Mouse (Mus musculus): ENCODE results near the gene Wfikkn2. TPM values are rescaled to one million over a fixed set of nuclear protein-coding genes. Genes with fewer than 3 reads are reported as not detected.
"Not testable (repeated sequence)": the region's sequence is repeated elsewhere in the genome, so short reads cannot be mapped to it uniquely, and the experiment has no call there.

Wfikkn2 gene
- polyA plus RNA-seq, 1 experiment from 2014 or later, result 3.8 TPM

DNA sequence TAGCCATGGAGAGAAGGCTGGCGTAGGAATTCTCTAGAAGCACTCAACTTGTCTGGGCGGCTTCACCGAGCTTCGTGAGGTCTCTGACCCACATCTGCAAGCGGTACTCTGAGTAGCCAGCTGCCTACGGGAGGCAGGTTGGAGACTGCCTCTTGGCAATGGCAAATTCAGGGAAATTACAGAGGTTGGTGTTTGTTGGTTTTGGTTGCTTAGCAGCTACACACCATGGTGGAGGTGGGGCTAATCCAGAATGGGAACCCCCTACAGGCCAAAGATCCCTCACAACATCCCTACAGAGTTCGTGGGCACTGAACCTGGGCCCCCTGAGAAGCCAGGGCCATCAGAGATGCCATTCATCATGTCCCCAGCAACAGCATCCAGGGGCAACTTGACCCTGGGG, 29.4 kb upstream of the Wfikkn2 start:
- Histone ChIP-seq H3K9ac (replicated peaks) (no peak overlapping the region), H3K27ac (replicated peaks) (no peak overlapping the region), H3K4me1 (peaks cover 15% of the 10 kb centered on the region; the same call in 1 of the 2 replicates), H3K4me2 (replicated peaks) (no peak overlapping the region), H3K27me3 (no peaks in the 10 kb centered on the region), H3K36me3 (no peaks in the 10 kb centered on the region), H3K9me3 (no peaks in the 10 kb centered on the region), H3K4me3 (no peak overlapping the region)
- 84% methylated on average over 7 of the region's 7 CpGs for WGBS
- no peak for ATAC-seq (ENCODE audit: low FRiP score, low read depth)

DNA sequence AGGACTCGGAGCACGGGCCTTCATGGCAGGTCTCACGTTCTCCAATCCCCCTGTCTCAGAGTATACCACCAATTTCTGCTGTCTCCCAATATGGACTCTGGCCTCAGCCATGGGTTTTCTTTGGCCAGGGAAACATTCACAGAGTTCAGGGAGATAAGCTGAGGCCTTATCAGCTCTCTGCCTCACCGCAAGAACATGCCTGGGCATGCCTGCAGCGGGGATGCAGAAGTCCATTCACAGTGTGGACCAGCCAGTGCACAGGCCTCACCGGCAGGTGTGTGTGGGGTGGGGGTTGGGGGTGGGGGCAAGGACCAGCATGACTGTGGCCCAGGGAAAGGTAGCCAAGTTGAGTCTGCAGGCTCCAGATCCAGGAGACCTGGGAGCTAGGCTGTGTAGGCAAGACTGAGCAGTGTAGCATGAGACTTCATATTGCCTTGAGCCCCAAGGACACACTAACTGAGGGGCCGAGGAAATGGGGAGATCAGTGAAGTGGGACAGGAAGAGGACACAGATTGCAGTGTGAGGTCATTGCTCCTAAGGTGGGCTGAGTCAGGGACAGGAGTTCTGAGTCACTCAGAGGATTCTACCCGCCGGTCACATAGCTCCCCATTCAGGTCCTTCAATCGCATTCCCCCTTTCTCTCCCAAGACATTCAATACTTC, 28.5 kb upstream of the Wfikkn2 start:
- Histone ChIP-seq H3K9ac (replicated peaks) (no peak overlapping the region), H3K4me3 (no peak overlapping the region), H3K9me3 (no peaks in the 10 kb centered on the region), H3K27me3 (no peaks in the 10 kb centered on the region), H3K36me3 (no peaks in the 10 kb centered on the region), H3K27ac (replicated peaks) (no peak overlapping the region), H3K4me1 (peaks cover 13% of the 10 kb centered on the region; the same call in 1 of the 2 replicates), H3K4me2 (replicated peaks) (no peak overlapping the region)
- ATAC-seq (ENCODE audit: low FRiP score, low read depth), result no peak
- 92% methylated on average over 10 of the region's 10 CpGs for WGBS

DNA sequence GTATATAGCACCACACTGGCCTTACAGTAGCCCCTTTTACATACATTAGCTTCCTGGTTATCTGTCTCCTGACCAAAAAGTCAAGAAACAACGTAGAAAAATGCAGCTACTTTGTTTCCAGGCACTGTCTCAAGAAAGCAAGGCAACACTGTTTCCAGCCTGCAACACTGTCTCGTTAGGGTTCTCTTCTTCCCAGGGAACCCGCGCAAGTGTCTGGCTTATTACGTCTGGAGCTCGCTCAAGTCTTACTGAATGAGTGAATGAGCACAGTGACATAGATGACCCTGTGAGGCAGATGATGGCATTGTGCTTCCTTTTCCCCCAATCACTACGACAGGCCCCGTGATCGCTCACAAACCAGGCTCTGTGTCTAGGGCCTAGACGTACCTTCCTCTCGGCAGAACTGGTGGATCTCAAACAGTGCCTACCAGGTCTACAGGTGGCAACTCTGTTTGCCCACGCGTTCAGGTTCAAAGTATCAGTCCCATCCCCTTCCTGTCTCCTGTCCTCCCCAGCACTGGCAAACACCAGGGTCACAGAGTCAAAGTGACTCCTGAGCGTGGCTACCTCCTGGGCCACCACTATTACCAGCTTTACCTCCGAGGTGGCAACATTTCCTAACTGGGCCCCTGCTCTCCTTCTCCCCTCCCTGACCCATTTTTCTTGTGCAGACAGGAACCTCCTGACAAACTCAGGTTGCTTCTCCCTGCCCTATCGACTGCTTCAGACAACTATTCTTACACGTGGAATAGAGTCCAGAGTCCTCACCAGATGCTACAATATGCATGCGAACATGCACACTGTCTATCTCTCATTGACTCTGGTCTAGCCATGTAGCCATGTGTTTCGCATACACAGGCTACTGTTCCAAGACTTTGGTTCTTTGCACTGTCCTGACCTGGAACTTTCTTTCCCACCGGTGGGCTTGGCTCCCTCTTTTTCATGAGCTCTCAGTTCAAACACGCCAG, 27.4 kb upstream of the Wfikkn2 start:
- no peaks in the 10 kb centered on the region for H3K27me3 ChIP-seq
- H3K9ac ChIP-seq (replicated peaks), result no peak overlapping the region
- no peaks in the 10 kb centered on the region for H3K9me3 ChIP-seq
- peaks cover 13% of the 10 kb centered on the region; the same call in 1 of the 2 replicates for H3K4me1 ChIP-seq
- 92% methylated on average over 21 of the region's 21 CpGs for WGBS
- H3K27ac ChIP-seq (replicated peaks), result no peak overlapping the region
- ATAC-seq (ENCODE audit: low FRiP score, low read depth), result no peak
- H3K4me3 ChIP-seq, result no peak overlapping the region
- no peaks in the 10 kb centered on the region for H3K36me3 ChIP-seq
- H3K4me2 ChIP-seq (replicated peaks), result no peak overlapping the region

DNA sequence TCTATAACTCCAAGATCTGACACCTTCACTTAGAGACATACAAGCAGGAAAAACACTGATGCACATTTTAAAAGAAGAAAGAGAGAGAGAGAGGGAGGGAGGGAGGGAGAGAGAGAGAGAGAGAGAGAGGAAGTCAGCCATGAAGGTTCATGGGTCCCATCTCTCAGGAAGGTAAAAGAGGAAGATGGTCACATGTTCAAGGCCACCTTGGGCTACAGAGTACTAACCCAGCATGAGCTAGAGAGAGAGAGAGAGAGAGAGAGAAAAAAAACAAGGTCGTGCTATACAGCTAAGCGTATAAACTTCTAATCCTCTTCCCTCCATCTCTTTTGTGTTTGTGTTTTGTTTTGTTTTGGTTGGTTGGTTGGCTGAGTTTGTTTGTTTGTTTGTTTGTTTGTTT, 25.2 kb upstream of the Wfikkn2 start:
- H3K27me3 ChIP-seq, result no peaks in the 10 kb centered on the region
- 93% methylated on average over 2 of the region's 2 CpGs for WGBS
- H3K9me3 ChIP-seq, result no peaks in the 10 kb centered on the region
- no peak overlapping the region for H3K4me3 ChIP-seq
- ATAC-seq (ENCODE audit: low FRiP score, low read depth), result no peak
- H3K9ac ChIP-seq (replicated peaks), result no peak overlapping the region
- H3K4me1 ChIP-seq, result peaks cover 4% of the 10 kb centered on the region; the same call in 1 of the 2 replicates
- no peak overlapping the region for H3K27ac ChIP-seq (replicated peaks)
- no peaks in the 10 kb centered on the region for H3K36me3 ChIP-seq
- no peak overlapping the region for H3K4me2 ChIP-seq (replicated peaks)

DNA sequence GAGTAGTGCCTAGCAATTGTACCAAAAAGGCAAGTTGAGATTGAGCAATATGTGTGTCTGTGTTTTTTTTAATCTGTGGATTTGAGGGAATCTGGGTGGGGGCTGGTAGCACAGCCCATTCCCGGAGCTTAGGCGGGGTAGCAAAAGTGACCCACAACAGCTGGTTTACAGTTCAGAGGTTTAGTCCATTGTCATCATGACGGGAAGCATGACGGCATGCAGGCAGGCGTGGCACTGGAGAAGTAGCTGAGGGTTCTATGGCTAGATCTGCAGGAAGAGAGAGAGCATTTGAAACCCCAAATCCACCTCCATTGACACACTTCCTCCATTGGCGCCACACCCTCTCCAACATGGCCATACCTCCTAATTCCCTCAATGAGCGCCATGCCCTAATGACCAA, 24.1 kb upstream of the Wfikkn2 start:
- no peak overlapping the region for H3K9ac ChIP-seq (replicated peaks)
- H3K36me3 ChIP-seq, result no peaks in the 10 kb centered on the region
- H3K4me1 ChIP-seq, result peaks cover 11% of the 10 kb centered on the region; the same call in 1 of the 2 replicates
- no peaks in the 10 kb centered on the region for H3K27me3 ChIP-seq
- 90% methylated on average over 7 of the region's 7 CpGs for WGBS
- H3K9me3 ChIP-seq, result no peaks in the 10 kb centered on the region
- H3K27ac ChIP-seq (replicated peaks), result no peak overlapping the region
- no peak overlapping the region for H3K4me2 ChIP-seq (replicated peaks)
- ATAC-seq (ENCODE audit: low FRiP score, low read depth), result no peak
- no peak overlapping the region for H3K4me3 ChIP-seq

DNA sequence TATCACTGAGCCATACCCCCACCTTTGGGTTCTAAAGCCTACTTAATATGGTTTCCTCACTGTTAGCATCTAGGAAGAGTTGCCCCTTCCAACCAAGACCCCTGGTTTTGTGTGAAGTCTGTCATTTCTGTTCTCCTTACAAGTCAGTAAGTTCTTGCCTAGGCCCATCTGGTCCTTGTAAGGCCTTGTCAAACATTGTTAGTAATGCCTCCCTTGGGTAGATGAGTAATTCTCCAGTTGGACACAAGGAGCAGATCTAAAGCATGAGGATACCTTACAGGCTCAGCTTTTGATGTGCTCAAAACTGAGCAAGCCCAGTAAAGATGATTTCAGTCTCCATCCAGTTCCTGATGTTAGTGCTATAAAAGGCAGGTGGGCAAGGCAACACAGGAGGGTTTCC, 23.0 kb upstream of the Wfikkn2 start:
- peaks cover 14% of the 10 kb centered on the region; the same call in 1 of the 2 replicates for H3K4me1 ChIP-seq
- H3K27ac ChIP-seq (replicated peaks), result no peak overlapping the region
- ATAC-seq (ENCODE audit: low FRiP score, low read depth), result no peak
- no peak overlapping the region for H3K9ac ChIP-seq (replicated peaks)
- no peak overlapping the region for H3K4me2 ChIP-seq (replicated peaks)
- H3K4me3 ChIP-seq, result no peak overlapping the region
- no peaks in the 10 kb centered on the region for H3K36me3 ChIP-seq
- no peaks in the 10 kb centered on the region for H3K9me3 ChIP-seq
- no peaks in the 10 kb centered on the region for H3K27me3 ChIP-seq

DNA sequence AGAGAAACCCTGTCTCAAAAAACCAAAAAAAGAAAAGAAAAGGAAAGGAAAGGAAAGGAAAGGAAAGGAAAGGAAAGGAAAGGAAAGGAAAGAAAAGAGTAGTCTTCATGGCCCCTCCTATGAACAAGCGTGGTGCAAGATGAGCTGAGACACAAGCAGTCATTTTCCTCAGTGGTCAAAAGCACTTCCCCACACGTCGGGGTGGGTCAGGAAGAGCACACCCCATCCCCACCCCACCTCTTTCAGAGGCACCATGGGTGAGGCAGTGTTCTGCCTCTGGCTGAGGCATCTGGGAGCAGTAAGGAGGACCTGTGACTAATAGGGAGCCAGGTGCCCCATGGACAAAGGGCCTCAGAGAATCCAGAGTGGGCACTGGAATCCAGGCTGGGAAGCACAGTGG, 20.4 kb upstream of the Wfikkn2 start:
- not testable (repeated sequence) for ATAC-seq (ENCODE audit: low FRiP score, low read depth); H3K4me3 ChIP-seq; H3K9ac ChIP-seq (replicated peaks); H3K4me2 ChIP-seq (replicated peaks); H3K9me3 ChIP-seq; H3K36me3 ChIP-seq; H3K27me3 ChIP-seq; H3K27ac ChIP-seq (replicated peaks)
- peaks cover 10% of the 10 kb centered on the region; the same call in 1 of the 2 replicates for H3K4me1 ChIP-seq
- WGBS, result 86% methylated on average over 3 of the region's 3 CpGs

DNA sequence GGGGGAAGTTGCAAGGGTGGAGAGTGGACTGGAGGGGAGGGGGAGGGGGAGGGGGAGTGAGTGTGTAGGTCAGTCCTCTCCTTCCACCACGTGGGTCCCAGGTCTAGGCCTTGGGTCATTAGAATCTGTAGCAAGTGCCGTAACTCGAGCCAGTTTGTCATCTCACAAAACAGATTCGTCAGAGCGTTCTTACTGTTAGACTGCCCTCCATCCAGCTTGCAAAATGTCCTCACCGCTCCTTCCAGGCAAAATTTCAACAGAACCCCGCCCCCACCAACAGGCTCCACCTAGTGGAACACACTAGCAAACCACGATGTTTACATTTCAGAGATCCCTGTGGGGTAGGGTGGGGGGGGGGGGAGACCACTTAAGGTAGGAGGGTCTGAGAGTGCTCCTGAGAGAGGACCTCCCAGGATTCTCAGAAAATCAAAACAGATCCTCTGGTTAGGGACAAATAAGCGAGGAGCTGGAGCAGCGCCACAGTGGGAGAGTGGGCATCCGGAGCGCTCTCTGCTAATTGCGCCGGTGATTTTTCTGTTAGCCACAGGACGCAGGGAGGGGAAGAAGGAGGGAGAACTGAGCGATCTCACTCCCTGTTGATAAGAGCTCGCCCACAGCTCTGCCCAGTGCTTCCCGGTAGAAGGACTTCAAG, 19.5 kb upstream of the Wfikkn2 start:
- no peak overlapping the region for H3K27ac ChIP-seq (replicated peaks)
- ATAC-seq (ENCODE audit: low FRiP score, low read depth), result peak; percentile 54; the same call in 1 of the 2 replicates
- 2% methylated on average over 18 of the region's 18 CpGs for WGBS

DNA sequence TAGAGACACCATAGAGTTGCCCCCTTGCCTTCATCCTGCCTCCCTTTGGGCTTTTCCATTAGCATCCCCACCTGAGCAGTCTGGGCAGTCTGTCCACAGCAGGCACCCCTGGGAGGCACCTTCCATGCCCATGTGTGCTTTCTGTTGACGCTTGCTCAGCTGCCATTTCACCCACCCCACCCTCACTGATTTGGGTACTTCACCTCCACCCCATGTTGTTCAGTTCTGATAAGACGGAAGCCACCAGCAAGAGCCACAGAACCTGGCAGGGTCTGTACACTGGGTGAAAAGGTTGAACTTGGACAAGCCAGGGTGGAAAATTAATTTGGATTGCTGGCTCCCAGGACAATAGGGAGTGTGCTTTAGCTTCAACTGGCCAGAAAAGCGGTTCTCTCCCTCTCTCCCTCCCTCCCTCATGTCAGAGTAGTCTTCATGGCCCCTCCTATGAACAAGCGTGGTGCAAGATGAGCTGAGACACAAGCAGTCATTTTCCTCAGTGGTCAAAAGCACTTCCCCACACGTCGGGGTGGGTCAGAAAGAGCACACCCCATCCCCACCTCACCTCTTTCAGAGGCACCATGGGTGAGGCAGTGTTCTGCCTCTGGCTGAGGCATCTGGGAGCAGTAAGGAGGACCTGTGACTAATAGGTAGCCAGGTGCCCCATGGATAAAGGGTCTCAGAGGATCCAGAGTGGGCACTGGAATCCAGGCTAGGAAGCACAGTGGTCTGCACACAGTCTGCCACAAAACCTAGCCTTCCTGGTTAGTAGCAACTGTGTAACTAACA, 16.0 kb upstream of the Wfikkn2 start:
- 72% methylated on average over 6 of the region's 6 CpGs for WGBS
- ATAC-seq (ENCODE audit: low FRiP score, low read depth), result no peak
- no peaks in the 10 kb centered on the region for H3K27me3 ChIP-seq
- H3K4me2 ChIP-seq (replicated peaks), result no peak overlapping the region
- no peak overlapping the region for H3K4me3 ChIP-seq
- H3K27ac ChIP-seq (replicated peaks), result no peak overlapping the region
- H3K9ac ChIP-seq (replicated peaks), result no peak overlapping the region
- H3K9me3 ChIP-seq, result no peaks in the 10 kb centered on the region
- H3K4me1 ChIP-seq, result peaks cover 10% of the 10 kb centered on the region; the same call in 1 of the 2 replicates
- no peaks in the 10 kb centered on the region for H3K36me3 ChIP-seq

More for the DNA sequence above, 19.5 kb upstream of the Wfikkn2 start:
- no peaks in the 10 kb centered on the region for H3K36me3 ChIP-seq
- H3K4me1 ChIP-seq, result peaks cover 10% of the 10 kb centered on the region; the same call in 1 of the 2 replicates
- H3K9ac ChIP-seq (replicated peaks), result peak overlapping the region; percentile 34; the same call in 1 of the 2 replicates
- no peaks in the 10 kb centered on the region for H3K9me3 ChIP-seq
- no peaks in the 10 kb centered on the region for H3K27me3 ChIP-seq
- H3K4me2 ChIP-seq (replicated peaks), result peak overlapping the region; percentile 61
- peak overlapping the region; percentile 39 for H3K4me3 ChIP-seq

DNA sequence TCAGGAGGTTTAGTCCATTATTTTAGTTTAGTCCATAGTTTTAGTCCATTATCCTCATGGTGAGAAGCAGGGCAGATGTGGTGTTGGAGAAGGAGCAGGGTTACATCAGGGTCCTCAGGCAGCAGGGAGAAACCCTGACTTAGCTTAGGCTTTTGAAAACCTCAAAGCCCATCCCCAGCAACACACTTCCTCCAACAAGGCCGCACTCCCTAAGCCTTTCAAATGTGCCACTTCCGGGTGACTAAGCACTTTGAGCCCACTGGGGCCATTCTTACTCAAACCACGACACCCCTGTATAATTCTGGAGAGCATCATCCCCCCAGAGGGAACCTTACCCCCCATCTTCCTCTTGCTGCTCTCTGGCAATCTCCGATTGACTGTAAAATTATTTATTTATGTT, 14.0 kb upstream of the Wfikkn2 start:
- H3K4me3 ChIP-seq, result no peak overlapping the region
- ATAC-seq (ENCODE audit: low FRiP score, low read depth), result no peak
- WGBS, result 53% methylated on average over 4 of the region's 4 CpGs
- no peaks in the 10 kb centered on the region for H3K9me3 ChIP-seq
- no peaks in the 10 kb centered on the region for H3K27me3 ChIP-seq
- no peak overlapping the region for H3K9ac ChIP-seq (replicated peaks)
- no peak overlapping the region for H3K27ac ChIP-seq (replicated peaks)
- 0 out of 2 replicates have a peak, but pooled peaks cover 3% of the 10 kb centered on the region for H3K4me1 ChIP-seq
- no peaks in the 10 kb centered on the region for H3K36me3 ChIP-seq
- H3K4me2 ChIP-seq (replicated peaks), result no peak overlapping the region

DNA sequence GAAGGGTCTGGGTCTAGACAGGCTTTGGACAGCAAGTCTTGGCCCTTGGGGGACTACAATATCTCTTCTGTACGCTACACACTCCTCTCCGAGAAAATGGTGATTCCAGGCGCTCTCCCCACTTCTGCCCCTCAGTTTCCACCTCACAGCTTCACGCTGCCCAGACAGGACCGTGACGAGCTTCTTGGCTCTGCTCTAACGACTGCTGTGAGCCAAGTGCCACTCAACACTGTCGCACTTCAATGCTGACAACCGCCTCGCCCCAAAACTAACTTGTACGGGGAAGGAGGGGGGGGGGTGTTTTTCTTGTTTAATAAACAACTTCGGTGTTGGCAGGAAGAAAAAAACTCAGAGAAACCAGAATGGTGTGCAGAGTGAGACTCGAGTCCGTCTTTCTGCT, 12.2 kb upstream of the Wfikkn2 start:
- H3K4me1 ChIP-seq, result no peaks in the 10 kb centered on the region
- H3K36me3 ChIP-seq, result no peaks in the 10 kb centered on the region
- no peak for ATAC-seq (ENCODE audit: low FRiP score, low read depth)
- no peak overlapping the region for H3K4me3 ChIP-seq
- H3K9ac ChIP-seq (replicated peaks), result no peak overlapping the region
- no peak overlapping the region for H3K4me2 ChIP-seq (replicated peaks)
- no peaks in the 10 kb centered on the region for H3K9me3 ChIP-seq
- no peaks in the 10 kb centered on the region for H3K27me3 ChIP-seq
- H3K27ac ChIP-seq (replicated peaks), result no peak overlapping the region
- 89% methylated on average over 14 of the region's 14 CpGs for WGBS

Measured in midbrain, embryonic 12.5 days (tissue).